Mouse (Mus musculus): ENCODE measurements around the gene Xkr8.
"Not testable (repeated sequence)": the region's sequence is repeated elsewhere in the genome, so short reads cannot be mapped to it uniquely, and the experiment has no call there.

The Xkr8 gene

GRCm38 (mm10) chr4:132737154-132737553, 4.8 kb upstream of the Xkr8 start:
- not testable (repeated sequence) for DNase-seq (ENCODE audit: extremely low read depth, low read depth, low spot score)

- no peak for DNase-seq (ENCODE audit: extremely low read depth, low read depth, low spot score)
These were observed 3.5 kb upstream of the Xkr8 start for GRCm38 (mm10) chr4:132735894-132736293.

- DNase-seq (ENCODE audit: extremely low read depth, low read depth, low spot score): no peak
These were observed 3.0 kb upstream of the Xkr8 start for GRCm38 (mm10) chr4:132735389-132735788.

- no peak for DNase-seq (ENCODE audit: extremely low read depth, low read depth, low spot score)
These were observed 2.4 kb upstream of the Xkr8 start for GRCm38 (mm10) chr4:132734766-132735165.

- no peak for DNase-seq (ENCODE audit: extremely low read depth, low read depth, low spot score)
These were observed 875 bp upstream of the Xkr8 start for GRCm38 (mm10) chr4:132733071-132733770.

GRCm38 (mm10) chr4:132731616-132732015, 730 bp downstream of the Xkr8 start:
- no peak for DNase-seq (ENCODE audit: extremely low read depth, low read depth, low spot score)

- no peak for DNase-seq (ENCODE audit: extremely low read depth, low read depth, low spot score)
These were observed 4.1 kb downstream of the Xkr8 start for GRCm38 (mm10) chr4:132728233-132728632.

GRCm38 (mm10) chr4:132718251-132718650, 14.1 kb downstream of the Xkr8 start:
- DNase-seq (ENCODE audit: extremely low read depth, low read depth, low spot score): no peak

- DNase-seq (ENCODE audit: extremely low read depth, low read depth, low spot score): no peak
These were observed 19.2 kb downstream of the Xkr8 start for GRCm38 (mm10) chr4:132713181-132713580.

GRCm38 (mm10) chr4:132706885-132707284, 25.5 kb downstream of the Xkr8 start:
- DNase-seq (ENCODE audit: extremely low read depth, low read depth, low spot score): no peak

GRCm38 (mm10) chr4:132702076-132702475, 30.3 kb downstream of the Xkr8 start:
- no peak for DNase-seq (ENCODE audit: extremely low read depth, low read depth, low spot score)

- no peak for DNase-seq (ENCODE audit: extremely low read depth, low read depth, low spot score)
These were observed 39.0 kb downstream of the Xkr8 start for GRCm38 (mm10) chr4:132693366-132693765.

GRCm38 (mm10) chr4:132689634-132690033, 42.7 kb downstream of the Xkr8 start:
- DNase-seq (ENCODE audit: extremely low read depth, low read depth, low spot score): no peak

GRCm38 (mm10) chr4:132676771-132677539, 55.4 kb downstream of the Xkr8 start:
- no peak for DNase-seq (ENCODE audit: extremely low read depth, low read depth, low spot score)

All from fat pad, adult 2 months (tissue).